Mouse (Mus musculus): ENCODE measurements around the gene Glb1l. TPM values are rescaled to one million over a fixed set of nuclear protein-coding genes. Genes with fewer than 3 reads are reported as not detected.

Glb1l gene
- total RNA-seq, 2 experiments from 2014 or later: 24.3 to 25.3 TPM

DNA sequence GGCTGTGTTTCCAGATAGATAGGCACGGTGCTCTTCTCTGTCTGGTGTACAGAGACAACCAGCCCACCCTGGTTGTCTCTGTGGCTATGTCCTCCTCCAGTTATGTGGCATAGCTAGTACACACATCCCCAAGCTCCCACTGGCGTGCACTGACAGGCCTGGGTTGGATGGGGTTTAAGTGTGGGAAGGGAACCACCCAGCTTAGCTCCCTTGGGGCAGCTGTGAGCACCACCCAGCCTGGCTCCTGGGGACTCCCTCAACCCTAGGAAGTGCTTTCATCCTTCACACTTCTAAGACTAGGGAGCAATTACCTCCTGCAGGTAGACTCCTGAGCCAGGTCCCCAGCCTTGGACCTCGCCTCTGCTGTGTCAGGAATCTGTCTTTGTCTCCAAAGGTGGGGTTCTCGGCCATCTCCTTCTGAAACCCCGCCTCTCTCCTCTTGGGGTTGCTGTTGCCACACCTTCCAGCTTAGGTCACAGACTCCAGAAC is 21.1 kb upstream of the Glb1l start, which contains the start of gene A630095N17Rik:
TSS of gene A630095N17Rik (minus strand) at position 439 of the 489 bp plus-strand sequence.
- no peak for DNase-seq
- intact Hi-C loops (cut with DNase I): no loop called here

DNA sequence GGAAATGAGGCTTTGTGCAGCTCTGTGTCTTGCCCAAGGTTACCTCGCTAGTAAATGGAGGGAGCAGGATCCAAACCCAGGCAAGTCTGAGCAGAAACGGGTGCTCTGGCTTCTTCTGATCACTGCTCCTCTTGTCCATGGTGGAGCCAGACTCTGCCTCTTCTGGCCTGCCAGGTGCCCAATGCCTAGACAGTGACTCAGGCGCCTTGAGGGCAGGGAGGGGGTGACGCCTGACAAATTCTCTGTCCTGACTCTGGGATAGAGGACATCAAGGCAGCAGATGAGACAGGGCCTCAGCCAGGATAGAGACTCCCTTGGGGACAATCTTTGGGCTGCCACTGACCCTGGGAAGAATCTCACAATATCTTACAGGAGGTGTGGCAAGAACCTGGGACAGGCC is 20.6 kb upstream of the Glb1l start:
- intact Hi-C loops (cut with DNase I): no loop called here
- no peak for DNase-seq

DNA sequence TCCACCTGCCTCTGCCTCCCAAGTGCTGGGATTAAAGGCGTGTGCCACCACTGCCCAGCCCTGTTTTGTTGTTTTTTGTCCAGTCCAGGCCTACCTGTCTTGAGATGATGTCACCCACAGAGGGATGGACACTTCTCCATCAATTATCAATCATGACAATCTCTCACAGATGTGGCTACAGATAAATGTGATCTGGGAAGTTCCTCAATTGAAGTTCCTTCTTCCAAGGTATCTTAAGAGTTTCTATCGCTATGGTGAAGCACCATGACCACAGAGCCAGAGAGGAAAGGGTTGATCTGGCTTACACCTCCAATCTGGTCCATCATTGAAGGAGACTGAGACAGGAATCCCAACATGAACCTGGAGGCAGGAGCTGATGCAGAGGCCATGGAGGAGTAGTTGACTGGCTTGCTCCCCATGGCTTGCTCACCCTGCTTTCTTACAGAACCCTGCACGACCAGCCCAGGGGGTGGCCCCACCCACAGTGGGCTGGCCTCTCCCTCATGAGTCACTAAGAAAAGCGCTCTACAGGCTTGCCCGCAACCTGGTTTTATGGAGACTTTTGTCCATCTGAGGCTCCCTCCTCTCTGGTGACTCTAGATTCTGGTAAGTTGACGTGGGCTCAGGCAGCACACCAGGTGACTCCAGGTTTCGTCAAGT is 19.9 kb upstream of the Glb1l start:
- DNase-seq: no peak
- intact Hi-C loops (cut with DNase I): no loop called here

DNA sequence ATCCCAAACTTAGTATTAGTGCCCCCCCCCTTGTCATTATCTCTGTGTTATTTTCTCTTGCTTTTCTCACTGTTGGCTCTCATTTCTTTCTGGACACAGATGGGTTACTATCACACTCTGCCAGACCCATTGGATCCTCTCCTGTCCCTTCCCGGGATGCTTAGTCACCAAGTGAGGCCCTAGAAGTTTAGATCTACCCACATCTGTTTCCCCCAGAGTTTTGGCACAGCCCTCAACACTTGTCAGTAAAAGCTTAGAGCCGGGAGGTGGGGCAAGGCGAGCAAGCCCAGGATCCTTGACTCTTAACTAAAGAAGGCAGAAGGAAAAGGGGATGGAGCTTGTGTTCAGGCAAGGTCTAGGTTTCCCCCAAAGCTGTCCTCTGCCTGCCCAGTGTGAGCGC is 18.5 kb upstream of the Glb1l start:
- no peak for DNase-seq
- intact Hi-C loops (cut with DNase I): no loop called here

DNA sequence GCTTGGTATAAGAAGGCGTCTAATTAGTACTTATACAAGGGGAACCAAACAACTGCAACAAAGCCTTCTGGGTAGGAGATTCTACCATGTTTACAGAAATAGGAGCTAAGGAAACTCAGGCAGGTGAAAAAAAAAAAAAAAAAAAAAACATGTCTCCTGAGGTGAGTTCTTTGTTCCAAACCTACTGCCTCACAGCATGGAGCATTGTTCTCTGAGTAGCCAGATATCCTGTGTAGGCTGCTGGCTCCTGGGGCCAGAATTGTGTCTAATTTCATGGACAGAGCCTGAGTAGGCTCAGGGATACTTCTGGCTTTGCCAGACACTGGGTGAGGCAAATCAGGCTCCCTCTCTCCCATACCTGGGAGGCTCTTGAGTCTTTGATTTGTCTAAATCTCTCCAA is 17.0 kb upstream of the Glb1l start:
- intact Hi-C loops (cut with DNase I): no loop called here
- no peak for DNase-seq

DNA sequence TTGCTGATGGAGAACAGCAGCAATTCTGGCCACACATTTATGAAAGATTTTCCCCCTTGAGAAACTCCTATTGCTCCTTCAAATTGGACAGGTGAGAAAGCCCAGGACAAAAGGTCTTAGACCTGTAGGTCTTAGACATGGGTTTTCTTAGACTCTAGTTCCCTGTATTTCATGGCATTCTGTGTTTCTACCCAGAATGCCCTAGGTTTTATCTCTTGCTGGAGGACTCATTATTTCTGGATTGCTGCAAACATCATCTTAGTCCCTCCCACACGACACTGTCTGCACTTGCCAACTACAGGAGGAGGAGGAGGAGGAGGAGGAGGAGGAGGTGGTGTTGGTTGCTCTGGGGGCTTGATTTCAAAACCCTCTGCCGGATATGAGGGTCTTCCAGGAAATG is 15.5 kb upstream of the Glb1l start:
- intact Hi-C loops (cut with DNase I): no loop called here
- DNase-seq: no peak

DNA sequence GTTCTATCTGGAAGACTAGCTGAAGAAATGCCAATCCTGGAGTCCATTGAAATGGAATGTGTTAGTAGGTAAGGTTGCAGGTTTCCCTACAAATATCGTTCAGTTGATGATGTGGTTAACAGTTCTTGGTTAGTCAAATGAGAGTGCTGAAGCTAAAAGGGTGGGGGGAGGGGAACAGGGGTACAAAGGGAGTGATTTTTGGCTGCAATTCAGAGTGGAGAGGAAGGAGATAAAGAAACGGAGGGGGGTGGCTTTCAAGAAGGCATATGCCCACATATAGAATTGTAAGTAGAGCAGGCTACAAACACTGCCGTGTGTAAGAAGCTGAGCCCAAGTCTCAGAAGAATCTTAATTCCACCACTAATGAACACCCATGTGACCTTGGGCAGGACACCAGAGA is 14.9 kb upstream of the Glb1l start:
- no peak for DNase-seq
- intact Hi-C loops (cut with DNase I): no loop called here

DNA sequence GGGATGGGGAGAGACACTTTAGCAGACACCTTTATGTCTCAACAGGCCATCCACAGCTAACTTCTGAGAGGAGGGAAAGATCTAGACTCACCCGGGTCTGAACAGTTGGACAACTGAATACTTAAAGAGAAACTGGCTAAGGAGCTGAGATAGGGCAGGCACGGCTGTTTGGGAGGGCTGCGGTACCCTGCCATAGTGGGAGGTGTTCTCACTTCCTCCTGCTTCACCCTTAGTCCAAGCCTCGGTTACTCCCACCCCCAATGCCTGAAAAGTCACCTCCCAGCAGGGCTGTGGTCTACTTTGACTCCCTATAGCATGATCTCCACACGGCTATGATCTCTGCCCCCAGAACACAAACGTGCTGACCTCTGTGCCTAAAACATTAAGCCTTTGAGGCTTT is 12.9 kb upstream of the Glb1l start:
- no peak for DNase-seq
- intact Hi-C loops (cut with DNase I): no loop called here

DNA sequence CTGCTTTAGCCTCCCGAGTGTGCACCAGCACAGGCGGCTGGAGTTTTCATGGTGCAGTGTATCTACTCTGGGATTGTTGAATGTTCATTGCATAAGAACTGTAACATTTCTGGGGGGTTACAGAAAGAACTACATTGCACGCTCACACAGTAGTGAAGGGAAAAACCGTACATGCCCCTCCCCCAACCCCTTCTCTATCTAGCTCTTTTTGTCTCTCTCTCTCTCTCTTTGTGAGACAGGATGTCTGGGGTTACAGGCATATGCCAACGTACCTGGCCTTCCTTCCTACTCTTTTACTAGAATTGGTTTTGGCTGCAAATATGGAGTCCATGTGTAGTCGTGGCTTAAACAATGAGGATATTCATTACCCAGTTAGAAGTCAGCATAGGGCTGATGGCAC is 12.3 kb upstream of the Glb1l start:
- DNase-seq: no peak
- intact Hi-C loops (cut with DNase I): no loop called here

DNA sequence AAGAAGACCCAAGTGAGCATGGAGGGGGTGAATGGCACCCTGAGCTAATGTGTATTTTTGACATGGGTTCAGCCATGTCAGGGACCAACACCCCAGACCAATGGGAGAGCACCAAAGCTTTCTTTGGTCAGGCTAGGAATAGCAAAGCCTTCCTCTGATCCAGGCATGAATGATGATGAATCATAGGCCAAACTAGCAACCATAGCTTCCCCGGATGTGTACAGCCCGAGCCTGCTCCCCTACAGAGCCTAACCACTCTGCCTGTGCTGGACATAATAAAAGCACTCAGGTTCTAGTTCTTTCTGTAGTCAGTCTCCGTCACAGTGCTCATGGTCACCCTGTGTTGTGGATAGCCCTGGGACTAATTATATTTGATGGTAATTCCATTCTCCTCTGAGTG is 10.9 kb upstream of the Glb1l start:
- intact Hi-C loops (cut with DNase I): no loop called here
- no peak for DNase-seq

DNA sequence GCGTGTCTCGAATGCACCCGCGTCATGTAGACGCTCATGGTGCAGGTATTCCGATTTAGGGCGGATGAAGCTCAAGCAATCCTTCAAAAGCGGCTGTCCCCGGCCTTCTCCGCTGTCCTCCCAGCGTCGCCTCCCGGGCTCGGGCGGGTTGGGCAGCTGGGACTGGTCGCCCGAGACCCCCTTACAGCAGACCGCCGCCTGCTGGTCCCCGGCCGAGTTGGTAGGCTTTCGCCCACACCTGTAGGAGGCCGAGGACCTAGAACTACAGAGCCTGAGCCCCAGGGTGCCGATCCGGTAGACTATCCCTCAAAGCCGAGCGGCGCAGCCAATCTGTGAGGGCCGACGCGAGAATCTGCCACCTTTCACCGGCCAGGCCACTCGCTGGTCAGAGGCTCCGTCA is 8.9 kb upstream of the Glb1l start, which contains the start of gene Tuba4a:
TSS of gene Tuba4a (minus strand) at position 335 of the 400 bp plus-strand sequence.
- intact Hi-C loops (cut with DNase I): no loop called here

DNA sequence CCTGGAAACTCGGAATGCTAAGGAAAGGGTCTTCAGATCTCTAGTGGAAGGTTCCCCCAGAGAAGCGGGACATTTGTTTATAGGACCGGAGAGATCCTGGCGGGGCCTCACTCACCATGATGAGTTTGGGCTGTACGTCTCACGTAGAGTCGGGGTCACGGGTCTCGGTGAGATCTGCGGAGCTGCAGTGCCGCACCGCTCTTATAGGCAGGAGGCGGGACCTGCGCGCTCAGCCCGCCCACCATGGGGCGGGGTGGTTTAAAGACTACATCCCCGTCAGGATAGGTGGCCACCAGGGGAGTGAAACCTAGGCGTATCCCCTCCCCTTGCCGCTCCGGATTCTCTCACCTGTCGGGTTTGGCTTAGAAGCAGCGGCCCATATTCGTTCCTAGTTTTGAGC is 8.5 kb upstream of the Glb1l start:
- intact Hi-C loops (cut with DNase I): no loop called here
- peak; percentile 75 for DNase-seq

More for the DNA sequence above, 8.9 kb upstream of the Glb1l start, which contains the start of gene Tuba4a:
- peak; percentile 43 for DNase-seq

DNA sequence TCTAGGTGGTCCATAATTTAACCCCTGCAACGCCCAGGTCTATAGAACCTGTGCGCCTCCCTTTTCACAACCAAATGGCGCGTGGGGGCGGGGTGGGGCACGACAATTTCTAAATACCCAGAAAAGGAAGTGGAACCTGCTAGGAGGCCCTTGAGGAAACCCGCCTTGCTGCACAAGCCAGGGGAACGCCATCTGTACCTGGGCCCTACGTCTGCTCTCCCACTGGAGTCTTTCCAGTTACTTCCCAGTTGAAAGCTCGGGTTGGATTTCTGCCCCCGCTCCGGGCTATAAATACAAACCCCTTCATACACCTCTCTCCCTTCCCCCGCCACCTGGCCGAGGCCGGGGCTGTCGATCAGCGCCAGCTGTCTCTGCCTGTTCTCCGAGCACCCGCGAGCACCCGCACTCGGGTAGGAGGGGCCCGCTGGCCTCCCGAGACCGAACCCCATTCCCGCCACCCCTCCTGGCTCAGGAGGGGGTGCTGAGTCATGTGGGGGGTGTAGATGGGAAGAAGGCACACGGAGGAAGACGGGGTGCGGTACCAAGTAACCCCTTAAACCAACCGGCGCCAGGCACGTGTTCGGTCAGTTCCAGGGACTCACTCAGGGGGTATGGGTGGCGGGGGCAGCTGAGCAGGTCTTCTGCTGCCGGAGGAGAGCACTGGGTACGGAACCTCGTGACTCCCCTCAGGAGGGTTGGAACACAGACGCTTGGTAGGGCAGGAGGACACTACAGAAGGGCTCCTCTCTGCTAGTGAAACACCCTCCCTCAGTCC is 7.8 kb upstream of the Glb1l start:
- intact Hi-C loops (cut with DNase I): no loop called here
- peak; percentile 46 for DNase-seq

DNA sequence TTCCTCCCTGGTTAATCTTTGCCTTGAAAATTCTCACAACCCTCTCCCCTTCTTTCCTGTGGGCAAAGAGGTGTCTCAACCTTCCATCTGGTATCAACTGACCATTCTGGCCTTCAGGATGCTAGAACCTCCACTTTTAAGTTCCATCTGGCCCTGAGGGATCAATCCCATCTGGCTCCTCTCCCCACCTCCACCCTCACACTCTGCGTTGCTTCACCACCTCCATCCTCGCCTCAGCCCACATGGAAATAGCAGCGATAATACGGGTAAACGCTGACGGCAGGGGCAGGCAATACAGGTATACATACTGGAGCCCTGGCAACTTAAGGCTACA is 7.2 kb upstream of the Glb1l start:
- no peak for DNase-seq
- intact Hi-C loops (cut with DNase I): no loop called here

DNA sequence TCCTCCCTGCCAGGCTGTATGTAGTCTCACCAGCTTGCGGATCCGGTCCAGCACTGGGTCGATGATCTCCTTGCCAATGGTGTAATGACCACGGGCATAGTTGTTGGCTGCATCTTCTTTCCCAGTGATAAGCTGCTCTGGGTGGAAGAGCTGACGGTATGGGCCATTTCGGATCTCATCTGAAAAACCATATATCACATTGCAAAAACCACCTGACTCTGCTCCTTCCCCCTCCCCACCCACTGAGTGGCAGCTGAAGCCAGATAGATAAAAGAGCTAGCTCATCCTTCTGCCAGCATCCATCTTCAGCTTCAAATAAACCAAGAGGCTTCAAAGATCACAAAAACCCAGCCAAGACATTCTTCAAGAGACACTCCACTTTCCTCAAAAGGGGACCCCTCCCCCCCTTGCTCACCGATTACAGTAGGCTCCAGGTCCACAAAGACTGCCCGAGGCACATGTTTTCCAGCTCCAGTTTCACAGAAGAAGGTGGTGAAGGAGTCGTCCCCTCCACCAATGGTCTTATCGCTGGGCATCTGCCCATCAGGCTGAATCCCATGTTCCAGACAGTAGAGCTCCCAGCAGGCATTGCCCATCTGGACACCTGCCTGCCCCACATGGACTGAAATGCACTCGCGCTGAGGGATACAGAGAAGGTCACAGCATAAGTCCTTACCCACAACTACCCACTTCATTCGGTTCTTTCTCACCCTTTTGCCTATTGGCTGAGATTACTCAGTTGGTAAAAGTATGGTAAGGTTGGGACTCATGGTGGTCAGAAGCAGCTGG is 6.4 kb upstream of the Glb1l start:
- intact Hi-C loops (cut with DNase I): no loop called here
- DNase-seq: no peak

DNA sequence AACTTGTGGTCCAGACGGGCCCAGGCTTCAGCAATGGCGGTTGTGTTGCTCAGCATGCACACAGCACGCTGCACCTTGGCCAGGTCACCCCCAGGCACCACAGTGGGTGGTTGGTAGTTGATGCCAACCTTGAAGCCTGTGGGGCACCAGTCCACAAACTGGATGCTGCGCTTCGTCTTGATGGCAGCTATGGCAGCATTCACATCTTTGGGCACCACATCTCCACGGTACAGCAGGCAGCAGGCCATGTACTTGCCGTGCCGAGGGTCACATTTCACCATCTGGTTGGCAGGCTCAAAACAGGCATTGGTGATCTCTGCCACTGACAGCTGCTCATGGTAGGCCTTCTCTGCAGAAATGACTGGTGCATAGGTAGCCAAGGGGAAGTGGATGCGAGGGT is 5.2 kb upstream of the Glb1l start:
- intact Hi-C loops (cut with DNase I): no loop called here
- DNase-seq: no peak

DNA sequence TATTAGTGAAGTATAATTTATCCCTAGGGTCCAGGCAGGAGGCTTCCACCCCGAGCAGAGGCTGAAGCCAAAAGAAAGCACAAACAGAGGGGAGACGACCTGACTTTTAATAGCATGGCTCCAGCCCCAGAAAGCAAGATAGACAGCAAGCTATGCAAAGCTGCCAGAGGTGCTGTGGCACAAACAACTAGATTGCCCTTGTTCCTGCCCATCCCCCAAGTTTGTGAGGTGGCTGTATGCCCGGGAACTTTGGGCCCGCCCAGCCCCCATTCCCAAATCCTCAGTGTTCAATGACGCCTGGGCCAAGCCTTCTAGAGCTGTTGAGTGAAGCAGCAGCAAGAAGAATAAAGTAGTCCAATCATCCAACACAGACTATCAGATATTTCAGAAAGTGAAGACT is 4.3 kb upstream of the Glb1l start:
- DNase-seq: peak; percentile 22
- intact Hi-C loops (cut with DNase I): no loop called here

DNA sequence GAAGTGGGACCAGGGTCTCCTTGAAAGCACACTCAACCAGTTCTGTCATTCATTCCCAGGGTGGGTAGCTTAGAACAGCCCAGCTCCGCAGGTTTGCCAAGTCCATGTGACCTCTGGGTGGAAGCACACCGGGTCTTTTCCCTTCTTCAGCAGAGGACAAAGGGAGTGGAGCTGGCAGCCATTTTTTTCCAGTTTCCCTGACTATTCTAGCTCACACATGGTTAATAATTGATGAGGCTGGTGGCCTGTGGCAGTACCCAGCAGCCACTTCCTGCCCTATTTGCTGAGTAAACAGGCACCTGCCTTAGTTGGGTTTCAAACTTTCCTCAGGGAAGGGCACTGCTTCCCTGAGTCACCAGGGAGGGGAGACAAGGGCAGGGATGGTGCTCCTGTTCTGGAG is 3.8 kb upstream of the Glb1l start:
- DNase-seq: no peak

DNA sequence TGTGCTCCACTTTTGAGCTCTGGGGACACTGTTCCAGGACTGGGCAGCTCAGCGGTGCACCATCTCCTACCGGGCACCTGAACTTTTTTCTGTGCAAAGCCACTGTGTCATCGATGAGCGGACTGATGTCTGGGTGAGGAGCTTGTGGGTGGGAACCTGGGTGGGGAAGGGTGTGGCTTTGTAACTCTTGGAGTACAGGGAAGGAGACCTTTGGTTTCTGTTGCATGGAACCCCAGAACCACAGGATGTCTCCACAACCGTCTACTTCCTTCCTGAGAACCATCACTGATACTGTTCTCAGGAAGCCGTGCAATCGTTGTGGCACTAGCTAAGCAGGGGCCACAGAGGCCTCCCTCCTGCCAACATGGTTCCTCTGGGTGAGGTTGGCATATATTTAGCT is 2.5 kb upstream of the Glb1l start:
- intact Hi-C loops (cut with DNase I): no loop called here
- DNase-seq: no peak

More for the DNA sequence above, 3.8 kb upstream of the Glb1l start:
- intact Hi-C loops (cut with DNase I): no loop called here

DNA sequence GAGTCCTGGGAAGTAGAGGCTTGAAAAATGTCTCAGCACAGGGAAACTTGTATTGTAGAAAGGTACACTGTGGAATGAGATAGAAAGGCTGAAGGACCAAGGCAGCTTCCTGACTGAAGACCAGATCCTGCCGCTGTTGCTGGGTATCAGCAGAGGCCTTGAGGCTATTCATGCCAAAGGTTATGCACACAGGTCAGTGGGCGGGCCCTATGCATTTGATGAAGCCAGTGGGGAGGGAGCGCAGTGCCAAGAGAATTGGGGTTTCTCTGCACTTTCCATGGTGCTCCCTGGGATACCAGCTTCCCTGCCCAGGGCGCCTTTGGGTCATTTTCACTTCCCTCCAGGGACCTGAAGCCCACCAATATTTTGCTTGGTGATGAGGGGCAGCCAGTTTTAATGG is 1.9 kb upstream of the Glb1l start:
- intact Hi-C loops (cut with DNase I): no loop called here
- DNase-seq: no peak

DNA sequence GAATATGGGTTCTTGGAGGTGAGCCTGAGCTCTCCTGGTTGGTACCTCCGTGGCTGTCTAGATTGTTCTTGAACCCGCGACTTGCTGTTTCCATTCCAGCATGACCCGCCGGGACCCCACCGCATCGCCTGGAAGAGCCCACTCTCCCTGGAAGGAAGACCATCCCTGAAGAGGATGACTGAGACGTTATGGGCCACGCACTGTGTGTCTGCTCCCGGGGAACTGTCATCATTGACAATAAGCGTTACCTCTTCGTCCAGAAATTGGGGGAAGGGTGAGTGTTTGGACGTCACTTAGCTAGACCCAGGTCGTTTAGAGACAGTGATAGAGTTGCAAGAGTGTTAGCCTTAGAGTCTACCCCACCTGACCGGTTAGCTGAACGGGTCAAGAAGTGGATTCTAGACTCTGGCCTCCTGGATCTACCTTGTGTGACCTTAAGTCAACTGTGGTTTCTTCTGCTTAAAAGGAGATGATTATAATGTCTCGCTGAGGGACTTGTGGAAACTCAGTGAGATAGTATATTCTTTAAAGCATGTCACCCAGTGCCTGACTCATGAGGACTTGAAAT is 612 bp upstream of the Glb1l start:
- intact Hi-C loops (cut with DNase I): no loop called here
- no peak for DNase-seq

Measured in left cerebral cortex, postnatal 4 days (tissue).